Mouse (Mus musculus) ES-Bruce4 (cell line): ENCODE measurements around the gene Celf2.

Experiments used
- CTCF ChIP-seq: IDR thresholded peaks from one replicate; pipeline ENCODE4 v1.8.1; 2011; ENCODE audit warnings: low read depth, low read length
- EP300 ChIP-seq: IDR thresholded peaks from 2 replicates; pipeline ENCODE4 v1.6.1; 2011; ENCODE audit warnings: low read depth, low read length; ENCODE audit not compliant: insufficient read depth
- POLR2A ChIP-seq: IDR thresholded peaks from one replicate; pipeline ENCODE4 v1.8.1; 2011; ENCODE audit warnings: low read length; ENCODE audit not compliant: insufficient read depth

DNA sequence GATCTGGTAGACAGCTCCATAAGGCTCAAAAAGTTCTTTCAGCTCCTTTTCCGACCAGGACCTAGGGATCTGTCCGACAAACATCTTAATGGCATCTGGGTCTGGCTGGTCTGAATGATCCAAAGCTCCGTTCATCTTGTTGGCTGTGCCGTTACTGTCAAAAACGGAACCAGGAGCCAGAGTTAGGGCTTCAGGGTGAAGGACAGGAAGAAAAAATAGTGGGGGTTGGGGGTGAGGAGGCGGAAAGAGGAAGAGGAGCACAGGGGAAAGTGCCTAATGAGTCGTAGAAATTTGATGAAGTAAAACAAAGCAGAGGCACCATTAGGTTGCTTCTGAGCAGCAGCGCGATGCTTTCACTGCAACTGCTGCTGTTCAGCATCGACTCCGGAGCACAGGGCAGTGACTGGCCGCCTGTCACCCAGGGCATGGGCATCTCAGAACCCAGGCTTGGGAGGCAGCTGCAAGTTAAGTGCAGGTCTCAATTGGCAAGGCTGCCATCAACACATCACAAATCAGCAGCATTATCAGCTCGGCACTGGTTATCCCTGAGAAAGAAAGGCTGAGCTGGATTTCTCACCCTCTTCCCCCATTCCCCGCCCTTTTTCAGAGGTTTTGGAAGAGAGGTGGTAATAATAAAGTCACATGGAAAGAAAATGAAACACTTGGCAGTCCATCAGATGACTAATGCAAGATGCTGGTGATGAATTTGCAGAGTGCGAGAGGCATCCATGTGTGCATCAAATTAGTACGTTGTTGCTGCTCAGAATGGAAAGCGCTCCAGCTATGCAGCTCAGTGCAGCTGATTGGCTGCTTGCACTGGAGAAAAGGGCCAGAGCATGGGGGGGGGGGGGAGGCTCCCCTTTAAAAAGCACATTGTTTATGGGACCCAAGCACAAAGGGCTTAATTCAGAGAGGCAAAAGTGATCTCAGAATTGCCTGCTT, 787.6 kb downstream of the Celf2 start:
- no peak for TF ChIP-seq CTCF
- TF ChIP-seq POLR2A: no peak
- no peak for TF ChIP-seq EP300
